Mouse (Mus musculus): ENCODE measurements around the gene Col1a1. TPM values are rescaled to one million over a fixed set of nuclear protein-coding genes. Genes with fewer than 3 reads are reported as not detected.
"Not testable (repeated sequence)": the region's sequence is repeated elsewhere in the genome, so short reads cannot be mapped to it uniquely, and the experiment has no call there.

The Col1a1 gene
- total RNA-seq, 1 experiment from 2014 or later: not detected

GRCm38 (mm10) chr11:94936851-94937295, 849 bp downstream of the Col1a1 start:
- peak; percentile 62 for ATAC-seq (replicated peaks; ENCODE audit: insufficient number of reproducible peaks, low FRiP score, low TSS enrichment, poor library complexity, severe bottlenecking)

DNA sequence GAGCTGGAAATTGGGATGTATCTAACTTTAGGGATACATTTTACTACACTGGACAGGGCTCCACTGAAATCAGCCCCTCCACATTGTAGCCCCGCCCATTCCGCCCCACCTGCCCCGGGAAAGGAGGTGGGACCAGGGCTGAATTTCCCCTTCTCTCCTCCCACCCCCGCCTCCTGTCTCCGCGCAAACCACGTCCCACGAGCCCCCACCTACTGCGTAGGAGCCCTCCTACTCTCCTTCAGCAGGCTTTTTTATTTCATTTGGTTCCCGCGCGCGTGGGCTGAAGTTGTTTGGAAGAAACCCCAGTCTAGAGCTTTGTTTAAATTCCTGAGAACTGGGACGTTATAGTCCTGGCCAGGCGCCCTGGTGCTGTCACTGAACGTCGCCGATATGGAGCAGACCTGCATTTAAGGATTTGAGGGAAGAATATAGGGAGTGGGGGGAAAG, 1.3 kb downstream of the Col1a1 start:
- ATAC-seq (replicated peaks; ENCODE audit: insufficient number of reproducible peaks, low FRiP score, low TSS enrichment, poor library complexity, severe bottlenecking): no peak

GRCm38 (mm10) chr11:94937787-94938186, 1.8 kb downstream of the Col1a1 start:
- no peak for ATAC-seq (replicated peaks; ENCODE audit: insufficient number of reproducible peaks, low FRiP score, low TSS enrichment, poor library complexity, severe bottlenecking)

DNA sequence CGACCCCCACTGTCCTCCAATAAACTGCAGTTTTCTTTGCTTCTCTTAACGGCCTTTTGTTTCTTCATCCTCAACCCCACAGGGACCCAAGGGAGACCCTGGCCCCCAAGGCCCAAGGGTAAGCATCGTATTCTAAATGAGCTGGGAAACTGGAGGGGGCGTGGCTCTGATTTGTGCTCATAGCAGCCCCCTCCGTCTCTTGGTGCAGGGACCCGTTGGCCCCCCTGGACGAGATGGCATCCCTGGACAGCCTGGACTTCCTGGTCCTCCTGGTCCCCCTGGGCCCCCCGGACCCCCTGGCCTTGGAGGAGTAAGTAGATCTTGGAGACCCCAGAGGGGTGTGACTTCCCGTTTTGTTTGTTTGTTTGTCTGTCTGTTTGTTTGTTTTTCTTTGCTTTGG, 2.3 kb downstream of the Col1a1 start:
- ATAC-seq (replicated peaks; ENCODE audit: insufficient number of reproducible peaks, low FRiP score, low TSS enrichment, poor library complexity, severe bottlenecking): no peak

DNA sequence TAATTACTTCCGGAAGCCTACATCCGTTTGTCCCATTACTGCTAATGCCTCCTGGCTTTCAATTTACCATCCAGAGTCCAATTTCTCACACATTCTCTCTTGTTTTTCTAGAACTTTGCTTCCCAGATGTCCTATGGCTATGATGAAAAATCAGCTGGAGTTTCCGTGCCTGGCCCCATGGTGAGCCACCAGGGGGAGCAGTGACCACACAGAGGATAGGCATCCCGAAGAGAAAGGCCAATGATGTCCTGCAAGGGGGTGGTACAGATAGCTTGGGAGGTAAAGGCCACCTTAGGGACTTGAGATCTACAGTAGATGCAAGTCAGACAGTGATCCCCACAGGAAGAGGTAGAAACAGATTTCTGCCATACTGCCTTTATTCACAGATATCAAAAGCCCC, 3.3 kb downstream of the Col1a1 start:
- no peak for ATAC-seq (replicated peaks; ENCODE audit: insufficient number of reproducible peaks, low FRiP score, low TSS enrichment, poor library complexity, severe bottlenecking)

DNA sequence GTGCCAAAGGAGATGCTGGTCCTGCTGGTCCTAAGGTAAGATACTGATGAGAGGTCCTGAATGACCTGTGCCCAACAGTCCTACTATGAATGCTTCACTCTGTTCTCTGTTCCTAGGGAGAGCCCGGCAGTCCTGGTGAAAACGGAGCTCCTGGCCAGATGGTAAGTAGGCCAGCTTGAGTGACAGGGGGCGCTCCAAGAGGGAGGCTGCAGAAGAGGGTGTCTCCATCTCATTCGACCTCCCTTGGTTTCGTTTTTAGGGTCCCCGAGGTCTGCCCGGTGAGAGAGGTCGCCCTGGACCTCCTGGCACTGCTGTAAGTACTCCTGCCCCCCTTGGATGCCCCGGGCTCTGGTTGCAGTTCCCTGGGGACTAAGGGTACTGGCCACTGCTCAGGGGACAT, 5.1 kb downstream of the Col1a1 start:
- ATAC-seq (replicated peaks; ENCODE audit: insufficient number of reproducible peaks, low FRiP score, low TSS enrichment, poor library complexity, severe bottlenecking): no peak

GRCm38 (mm10) chr11:94941776-94942175, 5.8 kb downstream of the Col1a1 start:
- no peak for ATAC-seq (replicated peaks; ENCODE audit: insufficient number of reproducible peaks, low FRiP score, low TSS enrichment, poor library complexity, severe bottlenecking)

GRCm38 (mm10) chr11:94942282-94943023, 6.4 kb downstream of the Col1a1 start:
- ATAC-seq (replicated peaks; ENCODE audit: insufficient number of reproducible peaks, low FRiP score, low TSS enrichment, poor library complexity, severe bottlenecking): no peak

- ATAC-seq (replicated peaks; ENCODE audit: insufficient number of reproducible peaks, low FRiP score, low TSS enrichment, poor library complexity, severe bottlenecking): no peak
Observed at GRCm38 (mm10) chr11:94943054-94943453, 7.0 kb downstream of the Col1a1 start.

- ATAC-seq (replicated peaks; ENCODE audit: insufficient number of reproducible peaks, low FRiP score, low TSS enrichment, poor library complexity, severe bottlenecking): no peak
Observed at GRCm38 (mm10) chr11:94944295-94944694, 8.3 kb downstream of the Col1a1 start.

- no peak for ATAC-seq (replicated peaks; ENCODE audit: insufficient number of reproducible peaks, low FRiP score, low TSS enrichment, poor library complexity, severe bottlenecking)
Observed at GRCm38 (mm10) chr11:94945236-94945635, 9.2 kb downstream of the Col1a1 start.

DNA sequence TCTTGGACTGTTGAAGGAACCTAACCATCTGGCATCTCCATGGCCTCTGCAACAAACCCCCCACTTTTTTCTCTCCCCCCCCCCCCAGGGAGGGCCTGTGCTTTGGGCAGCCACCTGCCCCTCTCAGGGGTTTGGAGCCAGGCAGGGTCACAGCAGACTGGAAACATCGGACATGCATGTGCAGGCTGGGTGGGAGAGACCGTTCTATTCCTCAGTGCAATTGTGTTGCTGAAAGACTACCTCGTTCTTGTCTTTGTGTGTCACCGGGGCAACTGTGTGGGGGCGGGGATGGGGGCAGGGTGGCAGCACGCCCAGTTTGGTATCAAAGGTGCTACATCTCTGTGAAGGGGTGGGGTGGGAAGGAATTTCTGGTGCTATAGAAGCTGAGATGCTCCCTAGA, 16.1 kb downstream of the Col1a1 start:
- ATAC-seq (replicated peaks; ENCODE audit: insufficient number of reproducible peaks, low FRiP score, low TSS enrichment, poor library complexity, severe bottlenecking): no peak

DNA sequence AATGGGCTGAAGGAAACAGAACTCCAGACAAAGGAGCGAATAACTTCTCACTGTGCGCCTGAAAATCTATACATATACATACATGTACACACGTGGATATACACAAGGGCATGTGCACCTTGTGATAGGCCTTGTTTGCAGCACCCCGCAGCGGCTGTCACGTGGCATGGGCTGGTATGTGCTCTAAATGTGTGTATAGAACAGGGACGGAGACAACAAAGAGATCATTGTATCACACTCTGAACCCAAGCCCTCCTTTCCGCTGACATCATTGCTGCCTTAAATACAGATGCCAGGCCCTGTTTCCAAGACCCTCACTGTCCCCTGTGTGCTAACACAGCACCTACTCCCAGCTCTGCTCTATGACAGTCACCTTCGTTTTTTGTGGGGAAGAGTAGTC, 19.1 kb downstream of the Col1a1 start:
- no peak for ATAC-seq (replicated peaks; ENCODE audit: insufficient number of reproducible peaks, low FRiP score, low TSS enrichment, poor library complexity, severe bottlenecking)

- ATAC-seq (replicated peaks; ENCODE audit: insufficient number of reproducible peaks, low FRiP score, low TSS enrichment, poor library complexity, severe bottlenecking): no peak
Observed at GRCm38 (mm10) chr11:94957693-94958064, 21.7 kb downstream of the Col1a1 start.

GRCm38 (mm10) chr11:94958065-94958858, 22.2 kb downstream of the Col1a1 start:
- ATAC-seq (replicated peaks; ENCODE audit: insufficient number of reproducible peaks, low FRiP score, low TSS enrichment, poor library complexity, severe bottlenecking): no peak

- no peak for ATAC-seq (replicated peaks; ENCODE audit: insufficient number of reproducible peaks, low FRiP score, low TSS enrichment, poor library complexity, severe bottlenecking)
Observed at GRCm38 (mm10) chr11:94962534-94963101, 26.6 kb downstream of the Col1a1 start.

- ATAC-seq (replicated peaks; ENCODE audit: insufficient number of reproducible peaks, low FRiP score, low TSS enrichment, poor library complexity, severe bottlenecking): no peak
Observed at GRCm38 (mm10) chr11:94967419-94967818, 31.4 kb downstream of the Col1a1 start, which contains the start of gene Hils1. TSS of gene Hils1 (plus strand) at chr11:94967593.

DNA sequence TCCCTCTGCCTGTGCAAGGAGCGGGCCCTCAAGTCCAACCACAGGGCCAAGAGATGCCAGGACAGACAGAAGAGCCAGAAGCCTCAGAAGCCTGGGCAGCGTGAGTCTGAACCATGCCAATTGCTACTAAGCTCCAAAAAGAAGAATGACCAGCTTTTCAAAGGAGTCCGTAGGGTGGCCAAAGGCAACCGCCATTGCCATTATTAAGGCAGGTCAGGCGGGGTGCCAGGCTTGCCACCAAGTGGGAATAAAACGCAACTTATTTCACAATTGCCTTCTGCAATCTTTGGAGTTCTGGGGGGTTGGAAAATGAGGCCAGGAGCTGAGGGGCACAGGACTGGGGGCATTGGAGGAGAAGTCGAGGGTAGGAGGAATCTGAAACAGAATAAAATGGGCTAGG, 32.2 kb downstream of the Col1a1 start:
- ATAC-seq (replicated peaks; ENCODE audit: insufficient number of reproducible peaks, low FRiP score, low TSS enrichment, poor library complexity, severe bottlenecking): no peak

DNA sequence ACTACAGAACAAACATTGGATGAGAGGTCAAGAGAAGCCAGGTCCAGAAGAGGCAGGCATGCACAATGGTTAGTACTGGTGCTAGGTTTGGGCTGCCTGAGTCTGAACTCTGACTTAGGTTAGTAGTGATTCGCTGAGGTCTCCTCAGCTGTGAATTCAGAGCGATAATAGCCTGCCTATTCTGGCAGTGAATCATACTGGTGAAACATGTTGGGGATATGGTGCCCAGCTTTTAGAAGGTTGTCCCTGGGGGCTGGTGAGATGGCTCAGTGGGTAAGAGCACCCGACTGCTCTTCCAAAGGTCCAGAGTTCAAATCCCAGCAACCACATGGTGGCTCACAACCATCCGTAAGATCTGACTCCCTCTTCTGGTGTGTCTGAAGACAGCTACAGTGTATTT, 33.7 kb downstream of the Col1a1 start:
- not testable (repeated sequence) for ATAC-seq (replicated peaks; ENCODE audit: insufficient number of reproducible peaks, low FRiP score, low TSS enrichment, poor library complexity, severe bottlenecking)
